Mouse (Mus musculus): ENCODE measurements at regions not wholly inside any gene's neighbourhood (a gene's known extent, or its start where the extent isn't known, plus 50 kb on each side); places are given as distances from the start of the nearest gene placed in this dataset.

DNA sequence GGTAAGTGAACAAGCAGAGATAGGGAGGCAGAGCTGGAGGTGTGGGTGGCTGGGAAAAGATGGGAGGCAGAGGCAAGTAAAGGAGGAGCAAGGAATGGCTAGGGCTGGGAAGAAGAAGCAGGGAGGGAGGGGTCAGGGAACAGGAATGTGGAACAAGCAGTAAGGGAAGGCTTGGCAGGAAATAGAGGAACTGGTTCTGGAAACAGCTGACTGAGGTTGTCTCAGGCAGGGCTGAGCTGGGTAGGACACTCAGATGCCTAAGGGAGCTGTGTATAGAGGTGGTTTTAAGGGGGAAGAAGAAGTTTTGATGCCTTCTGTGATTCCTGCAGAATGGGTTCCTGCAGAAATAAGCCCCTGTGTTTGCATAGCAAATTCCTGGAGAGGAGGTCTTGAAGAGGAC, 92.7 kb downstream of the Nucb2 start:
- Histone ChIP-seq H3K36me3 (no peaks in the 10 kb centered on the region), H3K27me3 (ENCODE audit: low read depth, poor library complexity, severe bottlenecking) (no peaks in the 10 kb centered on the region), H3K4me1 (no peaks in the 10 kb centered on the region), H3K4me3 (no peak overlapping the region), H3K27ac (replicated peaks) (no peak overlapping the region), H3K9me3 (replicated peaks) (no peaks in the 10 kb centered on the region)
- DNase-seq (ENCODE audit: low spot score) = no peak

- Histone ChIP-seq H3K9me3 (replicated peaks) (no peaks in the 10 kb centered on the region), H3K36me3 (no peaks in the 10 kb centered on the region), H3K4me1 (no peaks in the 10 kb centered on the region), H3K27me3 (ENCODE audit: low read depth, poor library complexity, severe bottlenecking) (no peaks in the 10 kb centered on the region), H3K27ac (replicated peaks) (no peak overlapping the region), H3K4me3 (no peak overlapping the region)
- WGBS = 89% methylated on average over 3 of the region's 3 CpGs
- no peak for DNase-seq (ENCODE audit: low spot score)
These were observed 96.2 kb downstream of the Nucb2 start for GRCm38 (mm10) chr7:116600340-116600739.

GRCm38 (mm10) chr7:116603167-116603839, 99.1 kb downstream of the Nucb2 start:
- WGBS = 90% methylated on average over 6 of the region's 6 CpGs
- Histone ChIP-seq H3K36me3 (no peaks in the 10 kb centered on the region), H3K27me3 (ENCODE audit: low read depth, poor library complexity, severe bottlenecking) (no peaks in the 10 kb centered on the region), H3K9me3 (replicated peaks) (no peaks in the 10 kb centered on the region), H3K4me3 (no peak overlapping the region), H3K4me1 (peaks cover 10% of the 10 kb centered on the region), H3K27ac (replicated peaks) (no peak overlapping the region)
- no peak for DNase-seq (ENCODE audit: low spot score)

- 81% methylated on average over 3 of the region's 3 CpGs for WGBS
- peaks cover 10% of the 10 kb centered on the region for H3K4me1 ChIP-seq
These were observed 99.6 kb downstream of the Nucb2 start for GRCm38 (mm10) chr7:116603840-116604194.

DNA sequence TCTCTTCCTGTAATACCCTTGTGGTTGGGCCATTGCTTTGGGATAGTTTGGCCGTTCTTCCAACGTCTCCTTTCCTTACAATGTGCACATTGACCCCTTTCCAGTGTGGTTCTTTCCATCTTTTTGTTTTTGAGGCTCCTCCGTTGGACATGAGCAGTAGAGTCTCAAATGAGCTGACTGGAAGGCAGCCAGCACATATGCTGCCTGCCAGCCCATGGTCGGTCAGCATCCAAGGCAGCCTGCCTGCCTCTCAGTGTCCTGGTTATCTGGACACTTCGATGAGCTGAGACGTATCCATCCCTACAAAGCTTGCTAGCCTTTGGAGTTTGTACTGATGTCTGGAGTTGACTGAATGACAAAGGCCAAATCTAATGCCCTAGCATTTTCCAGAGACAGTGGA, 102.1 kb downstream of the Nucb2 start:
- 94% methylated on average over 6 of the region's 6 CpGs for WGBS
- Histone ChIP-seq H3K27me3 (ENCODE audit: low read depth, poor library complexity, severe bottlenecking) (no peaks in the 10 kb centered on the region), H3K4me1 (peaks cover 10% of the 10 kb centered on the region), H3K9me3 (replicated peaks) (no peaks in the 10 kb centered on the region), H3K4me3 (no peak overlapping the region), H3K36me3 (no peaks in the 10 kb centered on the region), H3K27ac (replicated peaks) (no peak overlapping the region)
- DNase-seq (ENCODE audit: low spot score) = no peak

More at GRCm38 (mm10) chr7:116603840-116604194, 99.6 kb downstream of the Nucb2 start:
- Histone ChIP-seq H3K27me3 (ENCODE audit: low read depth, poor library complexity, severe bottlenecking) (no peaks in the 10 kb centered on the region), H3K4me3 (no peak overlapping the region), H3K27ac (replicated peaks) (no peak overlapping the region), H3K9me3 (replicated peaks) (no peaks in the 10 kb centered on the region), H3K36me3 (no peaks in the 10 kb centered on the region)
- no peak for DNase-seq (ENCODE audit: low spot score)

GRCm38 (mm10) chr7:116606751-116607483, 102.7 kb downstream of the Nucb2 start:
- Histone ChIP-seq H3K27ac (replicated peaks) (no peak overlapping the region), H3K4me3 (no peak overlapping the region), H3K9me3 (replicated peaks) (no peaks in the 10 kb centered on the region), H3K36me3 (no peaks in the 10 kb centered on the region), H3K27me3 (ENCODE audit: low read depth, poor library complexity, severe bottlenecking) (no peaks in the 10 kb centered on the region), H3K4me1 (peaks cover 10% of the 10 kb centered on the region)
- no peak for DNase-seq (ENCODE audit: low spot score)
- 71% methylated on average over 6 of the region's 6 CpGs for WGBS

GRCm38 (mm10) chr7:116607628-116608225, 103.6 kb downstream of the Nucb2 start:
- peak; percentile 28 for DNase-seq (ENCODE audit: low spot score)
- no peaks in the 10 kb centered on the region for H3K36me3 ChIP-seq
- H3K4me3 ChIP-seq = peak overlapping the region; percentile 49
- H3K27me3 ChIP-seq (ENCODE audit: low read depth, poor library complexity, severe bottlenecking) = no peaks in the 10 kb centered on the region
- no peaks in the 10 kb centered on the region for H3K9me3 ChIP-seq (replicated peaks)
- H3K27ac ChIP-seq (replicated peaks) = peak overlapping the region; percentile 63
- H3K4me1 ChIP-seq = peaks cover 10% of the 10 kb centered on the region
- WGBS = 8% methylated on average over 15 of the region's 15 CpGs

GRCm38 (mm10) chr7:116608350-116609085, 104.3 kb downstream of the Nucb2 start:
- 29% methylated on average over 15 of the region's 15 CpGs for whole genome bisulfite sequencing

GRCm38 (mm10) chr7:116609406-116609805, 105.2 kb downstream of the Nucb2 start:
- H3K36me3 ChIP-seq = no peaks in the 10 kb centered on the region
- no peaks in the 10 kb centered on the region for H3K9me3 ChIP-seq (replicated peaks)
- no peaks in the 10 kb centered on the region for H3K27me3 ChIP-seq (ENCODE audit: low read depth, poor library complexity, severe bottlenecking)
- 84% methylated on average over 6 of the region's 6 CpGs for WGBS
- H3K27ac ChIP-seq (replicated peaks) = no peak overlapping the region
- no peak for DNase-seq (ENCODE audit: low spot score)
- peaks cover 10% of the 10 kb centered on the region for H3K4me1 ChIP-seq
- H3K4me3 ChIP-seq = no peak overlapping the region

More at GRCm38 (mm10) chr7:116608350-116609085, 104.3 kb downstream of the Nucb2 start:
- Histone ChIP-seq H3K36me3 (no peaks in the 10 kb centered on the region), H3K4me3 (peak overlapping the region; percentile 49), H3K27me3 (ENCODE audit: low read depth, poor library complexity, severe bottlenecking) (no peaks in the 10 kb centered on the region), H3K4me1 (peaks cover 10% of the 10 kb centered on the region), H3K27ac (replicated peaks) (peak overlapping the region; percentile 63), H3K9me3 (replicated peaks) (no peaks in the 10 kb centered on the region)
- peak; percentile 68 for DNase-seq (ENCODE audit: low spot score)

DNA sequence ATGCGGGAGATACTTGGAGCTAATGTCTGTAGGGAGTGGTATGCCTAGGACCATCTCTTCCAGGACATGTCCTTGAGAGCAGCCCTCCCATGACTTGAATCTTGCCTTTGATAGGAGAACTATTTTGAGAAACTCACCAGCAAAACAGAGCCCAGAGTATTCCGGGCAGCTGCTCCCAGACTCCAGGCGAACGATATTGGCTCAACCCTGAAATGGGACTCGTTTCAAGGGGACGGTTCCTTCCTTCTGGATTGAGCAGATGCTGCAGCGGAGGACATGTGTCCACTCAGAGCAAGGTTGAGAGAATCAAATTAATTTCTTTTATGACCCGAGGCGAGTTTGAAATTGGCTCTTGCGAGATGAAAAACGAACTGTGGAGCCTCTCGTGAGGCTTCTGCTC, 105.7 kb downstream of the Nucb2 start:
- WGBS = 89% methylated on average over 12 of the region's 12 CpGs
- Histone ChIP-seq H3K9me3 (replicated peaks) (no peaks in the 10 kb centered on the region), H3K27ac (replicated peaks) (no peak overlapping the region), H3K4me1 (peaks cover 10% of the 10 kb centered on the region), H3K27me3 (ENCODE audit: low read depth, poor library complexity, severe bottlenecking) (no peaks in the 10 kb centered on the region), H3K4me3 (no peak overlapping the region), H3K36me3 (no peaks in the 10 kb centered on the region)
- DNase-seq (ENCODE audit: low spot score) = no peak

DNA sequence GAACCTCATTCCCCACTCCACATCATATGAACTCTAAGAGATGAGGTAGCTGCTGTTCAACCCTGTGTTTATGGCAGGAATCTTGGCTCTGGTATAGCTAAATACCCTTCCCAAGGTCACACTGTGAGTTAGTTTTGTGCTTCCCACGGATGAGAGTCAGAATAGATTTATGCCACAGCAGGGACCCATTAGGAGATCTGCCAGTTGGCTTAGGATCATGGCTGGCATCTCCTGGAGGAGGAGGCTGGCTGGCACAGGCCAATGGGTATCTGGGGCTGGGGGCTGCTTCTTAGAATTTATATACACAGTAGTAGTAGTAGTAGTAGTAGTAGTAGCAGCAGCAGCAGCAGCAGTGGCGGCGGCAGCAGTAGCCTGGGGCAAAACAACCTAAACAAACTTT, 111.8 kb downstream of the Nucb2 start:
- no peaks in the 10 kb centered on the region for H3K4me1 ChIP-seq
- H3K9me3 ChIP-seq (replicated peaks) = no peaks in the 10 kb centered on the region
- WGBS = 80% methylated on average over 3 of the region's 3 CpGs
- DNase-seq (ENCODE audit: low spot score) = no peak
- no peak overlapping the region for H3K4me3 ChIP-seq
- H3K36me3 ChIP-seq = no peaks in the 10 kb centered on the region
- H3K27ac ChIP-seq (replicated peaks) = no peak overlapping the region
- no peaks in the 10 kb centered on the region for H3K27me3 ChIP-seq (ENCODE audit: low read depth, poor library complexity, severe bottlenecking)

- 82% methylated on average over 2 of the region's 2 CpGs for WGBS
- no peaks in the 10 kb centered on the region for H3K27me3 ChIP-seq (ENCODE audit: low read depth, poor library complexity, severe bottlenecking)
- DNase-seq (ENCODE audit: low spot score) = no peak
These were observed 115.5 kb downstream of the Nucb2 start for GRCm38 (mm10) chr7:116619636-116620035.

More at GRCm38 (mm10) chr7:116619636-116620035, 115.5 kb downstream of the Nucb2 start:
- no peaks in the 10 kb centered on the region for H3K9me3 ChIP-seq (replicated peaks)
- H3K36me3 ChIP-seq = no peaks in the 10 kb centered on the region
- no peak overlapping the region for H3K27ac ChIP-seq (replicated peaks)
- H3K4me1 ChIP-seq = no peaks in the 10 kb centered on the region
- H3K4me3 ChIP-seq = no peak overlapping the region
